Mouse (Mus musculus): ENCODE results near the gene Zfp287. TPM values are rescaled to one million over a fixed set of nuclear protein-coding genes. Genes with fewer than 3 reads are reported as not detected.

Gene Zfp287
- polyA plus RNA-seq, 1 experiment from 2014 or later = 4.8 TPM

DNA sequence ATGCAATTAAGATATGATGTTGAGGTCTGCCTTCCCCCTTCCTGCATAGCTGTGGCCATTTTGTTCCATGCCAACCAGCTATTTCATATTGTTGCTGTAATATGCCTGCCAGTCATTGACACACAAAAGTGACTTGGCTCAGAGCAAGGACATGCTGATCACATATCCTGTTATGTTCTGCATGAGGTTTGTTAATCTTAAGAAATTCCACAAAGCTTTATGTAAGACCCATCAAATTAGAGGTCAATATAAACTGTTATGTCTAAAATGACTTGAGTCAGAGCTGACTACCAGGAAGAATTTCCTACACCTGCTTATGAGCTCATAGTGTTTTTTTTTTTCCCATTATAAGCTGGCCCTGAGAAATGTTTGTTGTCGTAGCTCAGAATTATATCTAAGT lies 30.5 kb downstream of the Zfp287 start:
- H3K9me3 ChIP-seq (ENCODE audit: control insufficient read depth, low read length) = no peaks in the 10 kb centered on the region
- 74% methylated on average over 1 of the region's 1 CpGs for WGBS
- no peak for ATAC-seq (ENCODE audit: insufficient number of reproducible peaks, insufficient read depth, low FRiP score, low read depth)
- H3K4me3 ChIP-seq (ENCODE audit: control insufficient read depth in 1 of 2, insufficient read depth in 1 of 2, low read depth in 1 of 2, low read length in 2 of 2) = no peak overlapping the region
- H3K4me2 ChIP-seq (ENCODE audit: low read length) = no peak overlapping the region
- H3K36me3 ChIP-seq (ENCODE audit: control insufficient read depth, insufficient read depth, low read length) = no peaks in the 10 kb centered on the region
- H3K27ac ChIP-seq (replicated peaks in 1 of 2; ENCODE audit: control insufficient read depth in 1 of 2, insufficient read depth in 1 of 2, low read depth in 2 of 2, low read length in 2 of 2) = no peak overlapping the region
- H3K9ac ChIP-seq (ENCODE audit: low read length) = no peak overlapping the region
- H3K27me3 ChIP-seq (ENCODE audit: control insufficient read depth, insufficient read depth, low read length) = no peaks in the 10 kb centered on the region
- H3K4me1 ChIP-seq (ENCODE audit: control insufficient read depth in 2 of 2, insufficient read depth in 2 of 2, low read length in 2 of 2) = no peaks in the 10 kb centered on the region

DNA sequence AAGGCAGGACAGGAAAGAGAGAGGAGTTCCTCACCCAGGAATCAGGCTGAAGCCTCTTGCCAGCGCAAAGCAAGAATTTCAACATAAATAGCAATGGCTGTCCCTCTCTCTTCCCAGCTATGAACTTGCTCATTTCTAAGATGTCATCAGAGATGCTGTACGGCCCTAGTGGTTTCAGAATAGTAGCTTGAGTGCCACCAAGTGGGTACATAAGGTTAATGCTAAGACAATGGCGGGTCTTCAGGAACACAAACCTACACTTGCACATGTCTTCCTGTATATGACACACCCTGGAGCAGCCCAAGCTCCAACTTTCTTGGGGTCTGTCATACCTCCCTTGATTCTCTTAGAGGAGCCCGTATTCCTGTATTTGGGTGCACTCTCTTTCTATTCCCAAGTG lies 32.0 kb downstream of the Zfp287 start:
- Histone ChIP-seq H3K9me3 (ENCODE audit: control insufficient read depth, low read length) (no peaks in the 10 kb centered on the region), H3K27ac (replicated peaks in 1 of 2; ENCODE audit: control insufficient read depth in 1 of 2, insufficient read depth in 1 of 2, low read depth in 2 of 2, low read length in 2 of 2) (no peak overlapping the region), H3K36me3 (ENCODE audit: control insufficient read depth, insufficient read depth, low read length) (no peaks in the 10 kb centered on the region), H3K9ac (ENCODE audit: low read length) (no peak overlapping the region), H3K4me1 (ENCODE audit: control insufficient read depth in 2 of 2, insufficient read depth in 2 of 2, low read length in 2 of 2) (no peaks in the 10 kb centered on the region), H3K4me3 (ENCODE audit: control insufficient read depth in 1 of 2, insufficient read depth in 1 of 2, low read depth in 1 of 2, low read length in 2 of 2) (no peak overlapping the region), H3K27me3 (ENCODE audit: control insufficient read depth, insufficient read depth, low read length) (no peaks in the 10 kb centered on the region), H3K4me2 (ENCODE audit: low read length) (no peak overlapping the region)
- ATAC-seq (ENCODE audit: insufficient number of reproducible peaks, insufficient read depth, low FRiP score, low read depth) = no peak
- WGBS = 56% methylated on average over 4 of the region's 4 CpGs

GRCm38 (mm10) chr11:62695126-62695525 lies 36.6 kb downstream of the Zfp287 start:
- no peak overlapping the region for H3K27ac ChIP-seq (replicated peaks in 1 of 2; ENCODE audit: control insufficient read depth in 1 of 2, insufficient read depth in 1 of 2, low read depth in 2 of 2, low read length in 2 of 2)
- ATAC-seq (ENCODE audit: insufficient number of reproducible peaks, insufficient read depth, low FRiP score, low read depth) = no peak
- WGBS = 95% methylated on average over 8 of the region's 8 CpGs
- no peaks in the 10 kb centered on the region for H3K36me3 ChIP-seq (ENCODE audit: control insufficient read depth, insufficient read depth, low read length)
- no peaks in the 10 kb centered on the region for H3K4me1 ChIP-seq (ENCODE audit: control insufficient read depth in 2 of 2, insufficient read depth in 2 of 2, low read length in 2 of 2)
- no peak overlapping the region for H3K9ac ChIP-seq (ENCODE audit: low read length)
- no peak overlapping the region for H3K4me2 ChIP-seq (ENCODE audit: low read length)
- no peaks in the 10 kb centered on the region for H3K9me3 ChIP-seq (ENCODE audit: control insufficient read depth, low read length)
- H3K27me3 ChIP-seq (ENCODE audit: control insufficient read depth, insufficient read depth, low read length) = no peaks in the 10 kb centered on the region
- no peak overlapping the region for H3K4me3 ChIP-seq (ENCODE audit: control insufficient read depth in 1 of 2, insufficient read depth in 1 of 2, low read depth in 1 of 2, low read length in 2 of 2)

- H3K9me3 ChIP-seq (ENCODE audit: control insufficient read depth, low read length) = no peaks in the 10 kb centered on the region
- 0 out of 2 replicates have a peak, but pooled peaks have one; percentile 47 for ATAC-seq (ENCODE audit: insufficient number of reproducible peaks, insufficient read depth, low FRiP score, low read depth)
- WGBS = 22% methylated on average over 9 of the region's 11 CpGs
- no peaks in the 10 kb centered on the region for H3K27me3 ChIP-seq (ENCODE audit: control insufficient read depth, insufficient read depth, low read length)
- no peaks in the 10 kb centered on the region for H3K4me1 ChIP-seq (ENCODE audit: control insufficient read depth in 2 of 2, insufficient read depth in 2 of 2, low read length in 2 of 2)
- H3K9ac ChIP-seq (ENCODE audit: low read length) = no peak overlapping the region
- H3K4me2 ChIP-seq (ENCODE audit: low read length) = no peak overlapping the region
- no peaks in the 10 kb centered on the region for H3K36me3 ChIP-seq (ENCODE audit: control insufficient read depth, insufficient read depth, low read length)
- H3K4me3 ChIP-seq (ENCODE audit: control insufficient read depth in 1 of 2, insufficient read depth in 1 of 2, low read depth in 1 of 2, low read length in 2 of 2) = no peak overlapping the region
- no peak overlapping the region for H3K27ac ChIP-seq (replicated peaks in 1 of 2; ENCODE audit: control insufficient read depth in 1 of 2, insufficient read depth in 1 of 2, low read depth in 2 of 2, low read length in 2 of 2)
Measured at GRCm38 (mm10) chr11:62693299-62694184, 38.2 kb downstream of the Zfp287 start.

GRCm38 (mm10) chr11:62691592-62691991 lies 40.1 kb downstream of the Zfp287 start:
- ATAC-seq (ENCODE audit: insufficient number of reproducible peaks, insufficient read depth, low FRiP score, low read depth) = no peak
- Histone ChIP-seq H3K27me3 (ENCODE audit: control insufficient read depth, insufficient read depth, low read length) (no peaks in the 10 kb centered on the region), H3K9ac (ENCODE audit: low read length) (no peak overlapping the region), H3K27ac (replicated peaks in 1 of 2; ENCODE audit: control insufficient read depth in 1 of 2, insufficient read depth in 1 of 2, low read depth in 2 of 2, low read length in 2 of 2) (no peak overlapping the region), H3K4me2 (ENCODE audit: low read length) (no peak overlapping the region), H3K36me3 (ENCODE audit: control insufficient read depth, insufficient read depth, low read length) (no peaks in the 10 kb centered on the region), H3K9me3 (ENCODE audit: control insufficient read depth, low read length) (no peaks in the 10 kb centered on the region), H3K4me1 (ENCODE audit: control insufficient read depth in 2 of 2, insufficient read depth in 2 of 2, low read length in 2 of 2) (no peaks in the 10 kb centered on the region), H3K4me3 (ENCODE audit: control insufficient read depth in 1 of 2, insufficient read depth in 1 of 2, low read depth in 1 of 2, low read length in 2 of 2) (no peak overlapping the region)
- 79% methylated on average over 3 of the region's 3 CpGs for WGBS

DNA sequence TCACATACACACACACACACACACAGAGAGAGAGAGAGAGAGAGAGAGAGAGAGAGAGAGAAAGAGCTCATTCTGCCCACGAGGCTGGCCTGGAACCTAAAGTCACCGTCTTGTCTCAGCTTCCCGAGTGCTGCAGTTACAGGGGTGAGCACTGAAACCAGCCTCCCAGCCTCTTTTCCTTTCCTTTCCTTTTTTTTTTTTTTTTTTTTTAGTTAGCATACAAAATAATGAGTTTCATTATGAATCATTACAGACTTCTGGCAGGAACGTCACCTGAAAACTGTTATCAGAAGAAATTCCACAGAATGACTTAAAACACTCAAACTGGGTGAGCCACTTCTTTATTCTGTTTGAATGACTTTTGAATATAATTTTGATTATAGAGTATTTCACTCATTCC lies 51.8 kb downstream of the Zfp287 start:
- H3K27ac ChIP-seq (replicated peaks in 1 of 2; ENCODE audit: control insufficient read depth in 1 of 2, insufficient read depth in 1 of 2, low read depth in 2 of 2, low read length in 2 of 2) = no peak overlapping the region
- H3K4me1 ChIP-seq (ENCODE audit: control insufficient read depth in 2 of 2, insufficient read depth in 2 of 2, low read length in 2 of 2) = 0 out of 4 replicates have a peak, but pooled peaks cover 2% of the 10 kb centered on the region in 2 experiments
- no peak overlapping the region for H3K9ac ChIP-seq (ENCODE audit: low read length)
- H3K27me3 ChIP-seq (ENCODE audit: control insufficient read depth, insufficient read depth, low read length) = no peaks in the 10 kb centered on the region
- H3K4me2 ChIP-seq (ENCODE audit: low read length) = no peak overlapping the region
- no peaks in the 10 kb centered on the region for H3K9me3 ChIP-seq (ENCODE audit: control insufficient read depth, low read length)
- 84% methylated on average over 4 of the region's 4 CpGs for WGBS
- no peaks in the 10 kb centered on the region for H3K36me3 ChIP-seq (ENCODE audit: control insufficient read depth, insufficient read depth, low read length)
- H3K4me3 ChIP-seq (ENCODE audit: control insufficient read depth in 1 of 2, insufficient read depth in 1 of 2, low read depth in 1 of 2, low read length in 2 of 2) = no peak overlapping the region
- ATAC-seq (ENCODE audit: insufficient number of reproducible peaks, insufficient read depth, low FRiP score, low read depth) = no peak

DNA sequence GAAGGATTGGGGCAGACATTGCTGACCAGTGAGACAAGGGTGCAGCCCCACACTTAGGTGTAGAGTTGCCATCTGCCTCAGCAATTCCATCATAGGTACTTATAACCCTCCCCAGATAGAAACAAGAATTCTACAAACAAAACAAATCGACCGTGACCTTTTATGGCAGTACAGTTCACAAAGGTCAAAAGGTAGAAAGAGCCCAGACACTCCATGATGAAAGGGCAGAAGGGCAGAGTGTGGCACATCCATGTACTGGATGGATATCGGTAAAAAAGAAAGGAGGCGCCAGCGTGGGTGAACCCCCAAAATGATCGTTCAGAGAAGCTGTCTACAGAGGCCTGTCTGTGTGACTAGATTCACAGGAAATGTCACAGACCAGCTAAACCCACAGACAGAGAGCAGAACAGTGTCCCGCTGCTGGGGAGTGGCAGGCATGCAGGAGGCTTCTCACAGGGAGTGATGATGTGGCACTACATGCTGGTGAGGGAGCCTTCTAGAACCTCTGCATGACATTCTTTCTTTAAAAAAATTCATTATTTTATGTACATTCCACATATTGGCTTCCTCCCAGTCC lies 52.8 kb downstream of the Zfp287 start:
- no peak for ATAC-seq (ENCODE audit: insufficient number of reproducible peaks, insufficient read depth, low FRiP score, low read depth)
- Histone ChIP-seq H3K4me1 (ENCODE audit: control insufficient read depth in 2 of 2, insufficient read depth in 2 of 2, low read length in 2 of 2) (0 out of 4 replicates have a peak, but pooled peaks cover 2% of the 10 kb centered on the region in 2 experiments), H3K27ac (replicated peaks in 1 of 2; ENCODE audit: control insufficient read depth in 1 of 2, insufficient read depth in 1 of 2, low read depth in 2 of 2, low read length in 2 of 2) (no peak overlapping the region), H3K4me2 (ENCODE audit: low read length) (no peak overlapping the region), H3K36me3 (ENCODE audit: control insufficient read depth, insufficient read depth, low read length) (no peaks in the 10 kb centered on the region), H3K9me3 (ENCODE audit: control insufficient read depth, low read length) (no peaks in the 10 kb centered on the region), H3K27me3 (ENCODE audit: control insufficient read depth, insufficient read depth, low read length) (no peaks in the 10 kb centered on the region), H3K9ac (ENCODE audit: low read length) (no peak overlapping the region), H3K4me3 (ENCODE audit: control insufficient read depth in 1 of 2, insufficient read depth in 1 of 2, low read depth in 1 of 2, low read length in 2 of 2) (no peak overlapping the region)
- WGBS = 77% methylated on average over 7 of the region's 7 CpGs
